Mouse (Mus musculus) C2C12 (cell line): Measurements from ENCODE around the gene Fam155a. TPM values are rescaled to one million over a fixed set of nuclear protein-coding genes. Genes with fewer than 3 reads are reported as not detected.

Experiments
- H3K27me3 ChIP-seq: one replicate; pipeline ENCODE4 v1.6.1; 2011; ENCODE audit not compliant: control insufficient read depth, insufficient read depth, insufficient read length
- H3K36me3 ChIP-seq: one replicate; pipeline ENCODE4 v1.6.1; 2011; ENCODE audit not compliant: control insufficient read depth, insufficient read depth
- H3K4me3 ChIP-seq: one replicate; pipeline ENCODE4 v1.5.1; 2011; ENCODE audit warnings: mild to moderate bottlenecking, control low read depth; ENCODE audit not compliant: poor library complexity, insufficient read depth, severe bottlenecking
- H3K79me2 ChIP-seq: one replicate; pipeline ENCODE4 v1.6.1; 2011; ENCODE audit not compliant: control insufficient read depth, insufficient read depth
- H3K79me3 ChIP-seq: one replicate; pipeline ENCODE4 v1.6.1; 2011; ENCODE audit warnings: low read depth, control low read depth
- H3ac ChIP-seq: one replicate; pipeline ENCODE3; 2011; ENCODE audit warnings: low read depth; ENCODE audit not compliant: control insufficient read depth, insufficient read length
- CEBPB ChIP-seq: IDR thresholded peaks from one replicate; pipeline ENCODE4 v1.6.1; 2011; ENCODE audit warnings: low read depth, mild to moderate bottlenecking, control low read depth, moderate library complexity
- CTCF ChIP-seq: IDR thresholded peaks from one replicate; pipeline ENCODE4 v1.5.1; 2011; ENCODE audit not compliant: control insufficient read depth, insufficient read depth, insufficient read length
- FOSL1 ChIP-seq: IDR thresholded peaks from one replicate; pipeline ENCODE4 v1.8.0; 2011; ENCODE audit warnings: mild to moderate bottlenecking, low read length; ENCODE audit not compliant: poor library complexity, insufficient read depth, severe bottlenecking
- MAX ChIP-seq: IDR thresholded peaks from one replicate; pipeline ENCODE4 v1.6.1; 2011; ENCODE audit warnings: mild to moderate bottlenecking, control low read depth
- MYOD1 ChIP-seq: IDR thresholded peaks from one replicate; pipeline ENCODE4 v1.6.1; 2011; ENCODE audit warnings: low read depth; ENCODE audit not compliant: control insufficient read depth, insufficient read length
- MYOG ChIP-seq: IDR thresholded peaks from one replicate; pipeline ENCODE4 v1.6.1; 2011; ENCODE audit not compliant: control insufficient read depth, insufficient read length; ENCODE audit errors: extremely low read depth
- USF1 ChIP-seq: IDR thresholded peaks from one replicate; pipeline ENCODE4 v1.6.1; 2011; ENCODE audit warnings: low read depth, mild to moderate bottlenecking, control low read depth, moderate library complexity
- polyA plus RNA-seq: library from polyadenylated mRNA; unstranded; fragments of >200 nt; fragmentation: generic; extraction: Trizol; gene quantifications from one replicate; pipeline ENCODE4 v1.2.1, GENCODE M21; 2012; ENCODE audit warnings: missing spikeins

Fam155a gene
- polyA plus RNA-seq, 1 experiment = not detected

GRCm38 (mm10) chr8:9654826-9655225 is 116.1 kb downstream of the Fam155a start:
- Histone ChIP-seq H3ac (no peak overlapping the region), H3K79me3 (no peaks in the 10 kb centered on the region), H3K79me2 (no peaks in the 10 kb centered on the region), H3K4me3 (no peak overlapping the region), H3K27me3 (no peaks in the 10 kb centered on the region), H3K36me3 (no peaks in the 10 kb centered on the region)
- TF ChIP-seq MYOG = no peak
- no peak for TF ChIP-seq CEBPB
- no peak for TF ChIP-seq MYOD1
- no peak for TF ChIP-seq FOSL1
- TF ChIP-seq USF1 = no peak
- no peak for TF ChIP-seq CTCF
- TF ChIP-seq MAX = no peak

DNA sequence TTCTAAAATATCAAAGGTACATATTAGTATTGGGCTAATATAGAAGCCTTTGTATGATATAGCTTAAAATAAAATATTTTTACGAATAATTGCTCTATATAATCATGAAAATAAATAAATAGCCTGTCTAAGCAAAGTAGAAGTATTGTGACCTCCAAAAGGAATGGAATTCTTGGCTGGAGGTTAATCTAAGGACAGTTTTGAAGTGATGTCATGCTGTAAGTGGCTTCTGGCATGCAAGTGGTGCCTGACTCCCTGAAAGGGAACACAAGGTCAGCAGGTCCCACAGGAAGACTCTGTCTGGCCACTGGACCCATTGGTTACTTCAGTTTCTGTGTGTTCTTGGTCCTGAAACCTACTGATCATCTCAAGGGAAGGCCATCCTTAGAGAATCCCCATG is 117.3 kb downstream of the Fam155a start:
- TF ChIP-seq MYOG (no peak), FOSL1 (no peak), MYOD1 (no peak), MAX (no peak), CTCF (no peak), CEBPB (no peak), USF1 (no peak)
- H3K27me3 ChIP-seq = no peaks in the 10 kb centered on the region
- H3K4me3 ChIP-seq = no peak overlapping the region
- H3K79me3 ChIP-seq = no peaks in the 10 kb centered on the region
- no peaks in the 10 kb centered on the region for H3K79me2 ChIP-seq
- no peak overlapping the region for H3ac ChIP-seq
- H3K36me3 ChIP-seq = no peaks in the 10 kb centered on the region

DNA sequence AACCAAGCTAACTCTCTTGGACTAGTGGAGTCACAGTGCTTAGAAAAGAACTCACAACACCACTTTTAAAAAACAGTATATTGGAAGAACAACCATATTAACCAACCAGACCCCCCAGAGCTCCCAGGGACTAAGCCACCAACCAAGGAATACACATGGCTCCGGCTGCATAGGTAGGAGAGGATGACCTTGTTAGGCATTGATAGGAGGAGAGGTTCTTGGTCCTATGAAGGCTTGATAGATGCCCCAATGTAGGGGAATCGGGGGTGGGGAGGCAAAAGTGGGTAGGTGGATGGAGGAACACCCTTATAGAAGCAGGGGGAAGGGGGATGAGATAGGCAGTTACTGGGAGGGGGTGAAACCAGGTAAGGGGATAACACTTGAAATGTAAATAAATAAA is 132.8 kb downstream of the Fam155a start:
- Histone ChIP-seq H3K79me3 (no peaks in the 10 kb centered on the region), H3K27me3 (no peaks in the 10 kb centered on the region)
- TF ChIP-seq USF1 (no peak), FOSL1 (no peak), MYOD1 (no peak), MYOG (no peak), MAX (no peak), CTCF (no peak), CEBPB (no peak)

GRCm38 (mm10) chr8:9635240-9635639 is 135.7 kb downstream of the Fam155a start:
- H3K27me3 ChIP-seq = no peaks in the 10 kb centered on the region
- TF ChIP-seq MAX = no peak
- no peak for TF ChIP-seq CEBPB
- TF ChIP-seq USF1 = no peak
- TF ChIP-seq MYOG = no peak
- H3K79me3 ChIP-seq = no peaks in the 10 kb centered on the region
- H3K36me3 ChIP-seq = no peaks in the 10 kb centered on the region
- no peak overlapping the region for H3ac ChIP-seq
- H3K4me3 ChIP-seq = no peak overlapping the region
- H3K79me2 ChIP-seq = no peaks in the 10 kb centered on the region

More for the DNA sequence above, 132.8 kb downstream of the Fam155a start:
- no peak overlapping the region for H3K4me3 ChIP-seq
- no peaks in the 10 kb centered on the region for H3K79me2 ChIP-seq
- H3ac ChIP-seq = no peak overlapping the region
- no peaks in the 10 kb centered on the region for H3K36me3 ChIP-seq

DNA sequence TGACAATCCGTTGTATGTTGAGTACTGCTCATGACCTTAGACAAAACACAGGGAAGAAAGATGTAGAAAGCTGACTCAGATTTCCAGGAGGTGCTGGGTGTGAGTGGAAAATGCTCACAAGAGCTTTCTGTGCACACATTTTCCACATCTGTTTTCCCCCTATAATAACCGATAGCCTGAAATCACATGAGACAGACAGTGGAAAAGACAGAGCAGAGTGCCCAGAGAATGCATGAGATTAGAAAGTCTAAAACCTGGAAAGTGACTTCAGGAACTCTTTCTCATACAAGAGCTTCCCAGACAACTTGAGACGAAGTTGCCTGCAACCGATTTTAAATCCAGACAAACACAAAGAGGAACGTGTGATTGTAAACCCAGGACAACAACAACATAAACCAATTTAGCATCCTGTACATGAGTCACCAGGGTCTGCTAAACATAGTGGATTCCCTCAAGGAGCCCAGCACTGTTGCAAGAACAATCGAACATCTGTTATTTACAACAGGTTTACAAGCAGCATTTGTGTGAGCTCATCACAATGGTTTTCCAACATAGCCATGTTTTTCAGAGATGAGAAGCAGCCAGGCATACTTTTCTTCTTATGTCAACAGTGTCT is 163.8 kb downstream of the Fam155a start:
- Histone ChIP-seq H3K79me3 (no peaks in the 10 kb centered on the region), H3K4me3 (no peak overlapping the region), H3ac (no peak overlapping the region), H3K79me2 (no peaks in the 10 kb centered on the region), H3K27me3 (no peaks in the 10 kb centered on the region), H3K36me3 (no peaks in the 10 kb centered on the region)
- TF ChIP-seq CEBPB (no peak), MYOG (no peak), MAX (no peak), USF1 (no peak), CTCF (no peak), MYOD1 (no peak), FOSL1 (no peak)

DNA sequence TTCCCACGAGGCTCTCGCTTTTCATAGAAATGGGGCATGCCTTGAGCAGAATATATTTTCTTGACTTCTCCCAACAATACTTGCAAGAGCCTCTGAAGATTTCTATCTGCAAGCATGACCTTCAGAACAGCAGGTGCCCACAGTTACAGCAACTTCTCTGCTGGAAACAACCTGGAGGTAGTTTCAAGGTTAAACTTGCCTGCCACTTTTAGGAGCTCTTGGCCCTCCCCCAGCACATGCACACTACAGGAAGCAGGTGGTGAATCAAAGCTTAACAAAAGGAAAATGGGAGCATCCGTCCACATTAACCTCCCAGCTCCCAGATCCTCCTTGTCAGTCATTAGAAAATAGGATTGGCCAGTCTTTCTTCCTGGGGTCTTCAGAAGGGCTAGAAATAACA is 175.0 kb downstream of the Fam155a start:
- Histone ChIP-seq H3ac (no peak overlapping the region), H3K79me2 (no peaks in the 10 kb centered on the region), H3K36me3 (no peaks in the 10 kb centered on the region), H3K27me3 (no peaks in the 10 kb centered on the region), H3K79me3 (no peaks in the 10 kb centered on the region), H3K4me3 (no peak overlapping the region)
- TF ChIP-seq CTCF (no peak), FOSL1 (no peak)
